Mouse (Mus musculus): ENCODE measurements around the gene Fbp1. TPM values are rescaled to one million over a fixed set of nuclear protein-coding genes. Genes with fewer than 3 reads are reported as not detected.

Fbp1 gene
- polyA plus RNA-seq, 2 experiments: 1.2 to 4.5 TPM

DNA sequence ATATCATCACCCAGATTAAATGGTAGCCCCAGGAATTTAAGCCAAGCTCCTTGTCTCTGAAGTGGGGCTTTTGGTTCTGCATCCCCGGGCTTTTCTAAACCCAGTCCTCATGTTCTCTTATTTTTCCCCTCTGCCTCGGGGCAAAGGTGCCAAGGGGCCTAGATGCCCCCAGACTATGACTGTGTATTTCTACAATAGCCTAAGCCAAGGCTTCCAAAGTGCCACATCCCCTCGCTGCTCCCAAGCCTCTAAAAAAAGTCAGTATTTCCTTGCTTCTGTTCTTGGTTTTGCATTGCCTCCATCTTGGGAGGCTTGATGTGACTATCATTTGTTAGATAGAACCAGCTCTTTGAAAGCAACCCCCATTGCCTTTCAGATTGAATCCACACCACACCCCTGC lies 3.5 kb downstream of the Fbp1 start:
- Histone ChIP-seq H3K9ac (replicated peaks) (no peak overlapping the region), H3K4me2 (ENCODE audit: low read depth) (no peak overlapping the region), H3K36me3 (replicated peaks; ENCODE audit: control insufficient read depth, insufficient read depth, low read depth) (no peaks in the 10 kb centered on the region), H3K27me3 (ENCODE audit: control insufficient read depth, insufficient read depth, low read length) (peaks cover 16% of the 10 kb centered on the region), H3K27ac (no peak overlapping the region), H3K4me1 (replicated peaks; ENCODE audit: control insufficient read depth in 2 of 2, insufficient read depth in 2 of 2, low read length in 1 of 2) (0 out of 4 replicates have a peak, but pooled peaks cover 0 to 2% of the 10 kb centered on the region in 2 experiments), H3K9me3 (ENCODE audit: control insufficient read depth, low read length) (no peaks in the 10 kb centered on the region), H3K4me3 (ENCODE audit: insufficient read depth in 1 of 2, low read depth in 2 of 2, low read length in 2 of 2) (no peak overlapping the region)
- 61% methylated on average over 3 of the region's 3 CpGs for WGBS (ENCODE audit: insufficient replicate concordance)
- TF ChIP-seq EP300 (IDR thresholded peaks at IDR 0.05; ENCODE audit: low read depth) (no peak), CTCF (IDR thresholded peaks at IDR 0.05; ENCODE audit: low read depth) (no peak)
- no peak for ATAC-seq (ENCODE audit: insufficient read depth)
- no peak for DNase-seq (ENCODE audit: low read depth in 3 of 3, low spot score in 3 of 3)

DNA sequence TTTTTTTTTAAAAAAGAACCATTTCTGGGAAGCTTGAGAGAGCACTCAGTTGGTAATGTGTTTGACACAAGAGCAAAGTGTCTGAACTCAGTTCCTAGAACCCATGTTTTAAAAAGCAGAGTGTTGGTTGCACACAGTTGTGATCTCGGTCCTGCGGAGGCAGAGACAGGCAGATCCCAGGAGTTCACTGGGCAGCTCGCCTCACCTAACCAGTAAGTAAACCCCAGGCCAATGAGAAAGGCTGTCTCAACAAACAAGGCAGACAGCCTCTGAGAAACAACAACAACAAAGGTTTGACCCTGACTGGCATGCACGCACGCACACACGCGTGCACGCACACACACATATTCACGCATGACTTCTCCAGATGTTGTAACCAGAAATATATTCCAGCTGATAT lies 4.2 kb downstream of the Fbp1 start:
- H3K9me3 ChIP-seq (ENCODE audit: control insufficient read depth, low read length): no peaks in the 10 kb centered on the region
- H3K27ac ChIP-seq: no peak overlapping the region
- no peak overlapping the region for H3K4me3 ChIP-seq (ENCODE audit: insufficient read depth in 1 of 2, low read depth in 2 of 2, low read length in 2 of 2)
- TF ChIP-seq CTCF (IDR thresholded peaks at IDR 0.05; ENCODE audit: low read depth): no peak
- no peak for TF ChIP-seq EP300 (IDR thresholded peaks at IDR 0.05; ENCODE audit: low read depth)
- H3K9ac ChIP-seq (replicated peaks): no peak overlapping the region
- 77% methylated on average over 9 of the region's 9 CpGs for WGBS (ENCODE audit: insufficient replicate concordance)
- no peak overlapping the region for H3K4me2 ChIP-seq (ENCODE audit: low read depth)
- no peak for ATAC-seq (ENCODE audit: insufficient read depth)
- H3K4me1 ChIP-seq (replicated peaks; ENCODE audit: control insufficient read depth in 2 of 2, insufficient read depth in 2 of 2, low read length in 1 of 2): 0 out of 4 replicates have a peak, but pooled peaks cover 0 to 2% of the 10 kb centered on the region in 2 experiments
- peaks cover 16% of the 10 kb centered on the region for H3K27me3 ChIP-seq (ENCODE audit: control insufficient read depth, insufficient read depth, low read length)
- H3K36me3 ChIP-seq (replicated peaks; ENCODE audit: control insufficient read depth, insufficient read depth, low read depth): no peaks in the 10 kb centered on the region
- no peak for DNase-seq (ENCODE audit: low read depth in 3 of 3, low spot score in 3 of 3)

- 60% methylated on average over 2 of the region's 2 CpGs for WGBS (ENCODE audit: insufficient replicate concordance)
- no peak for ATAC-seq (ENCODE audit: insufficient read depth)
These were observed 4.6 kb downstream of the Fbp1 start for GRCm38 (mm10) chr13:62883436-62883835.

GRCm38 (mm10) chr13:62882856-62883255 lies 5.2 kb downstream of the Fbp1 start:
- peaks cover 7% of the 10 kb centered on the region for H3K27me3 ChIP-seq (ENCODE audit: control insufficient read depth, insufficient read depth, low read length)
- no peak overlapping the region for H3K27ac ChIP-seq
- DNase-seq (ENCODE audit: low read depth in 3 of 3, low spot score in 3 of 3): no peak
- no peaks in the 10 kb centered on the region for H3K9me3 ChIP-seq (ENCODE audit: control insufficient read depth, low read length)
- ATAC-seq (ENCODE audit: insufficient read depth): no peak
- no peak overlapping the region for H3K4me3 ChIP-seq (ENCODE audit: insufficient read depth in 1 of 2, low read depth in 2 of 2, low read length in 2 of 2)
- H3K36me3 ChIP-seq (replicated peaks; ENCODE audit: control insufficient read depth, insufficient read depth, low read depth): no peaks in the 10 kb centered on the region
- 44% methylated on average over 5 of the region's 5 CpGs for WGBS (ENCODE audit: insufficient replicate concordance)
- no peak overlapping the region for H3K9ac ChIP-seq (replicated peaks)
- TF ChIP-seq CTCF (IDR thresholded peaks at IDR 0.05; ENCODE audit: low read depth) (no peak), EP300 (IDR thresholded peaks at IDR 0.05; ENCODE audit: low read depth) (no peak)
- H3K4me2 ChIP-seq (ENCODE audit: low read depth): no peak overlapping the region
- H3K4me1 ChIP-seq (replicated peaks; ENCODE audit: control insufficient read depth in 2 of 2, insufficient read depth in 2 of 2, low read length in 1 of 2): 0 out of 4 replicates have a peak, but pooled peaks cover 0 to 2% of the 10 kb centered on the region in 2 experiments

More at GRCm38 (mm10) chr13:62883436-62883835, 4.6 kb downstream of the Fbp1 start:
- H3K4me3 ChIP-seq (ENCODE audit: insufficient read depth in 1 of 2, low read depth in 2 of 2, low read length in 2 of 2): no peak overlapping the region
- H3K9me3 ChIP-seq (ENCODE audit: control insufficient read depth, low read length): no peaks in the 10 kb centered on the region
- no peak overlapping the region for H3K4me2 ChIP-seq (ENCODE audit: low read depth)
- H3K27me3 ChIP-seq (ENCODE audit: control insufficient read depth, insufficient read depth, low read length): peaks cover 13% of the 10 kb centered on the region
- DNase-seq (ENCODE audit: low read depth in 3 of 3, low spot score in 3 of 3): no peak
- no peak overlapping the region for H3K9ac ChIP-seq (replicated peaks)
- H3K4me1 ChIP-seq (replicated peaks; ENCODE audit: control insufficient read depth in 2 of 2, insufficient read depth in 2 of 2, low read length in 1 of 2): 0 out of 4 replicates have a peak, but pooled peaks cover 0 to 2% of the 10 kb centered on the region in 2 experiments
- no peak for TF ChIP-seq EP300 (IDR thresholded peaks at IDR 0.05; ENCODE audit: low read depth)
- H3K36me3 ChIP-seq (replicated peaks; ENCODE audit: control insufficient read depth, insufficient read depth, low read depth): no peaks in the 10 kb centered on the region
- H3K27ac ChIP-seq: no peak overlapping the region

GRCm38 (mm10) chr13:62881336-62881735 lies 6.7 kb downstream of the Fbp1 start:
- TF ChIP-seq CTCF (IDR thresholded peaks at IDR 0.05; ENCODE audit: low read depth) (no peak), EP300 (IDR thresholded peaks at IDR 0.05; ENCODE audit: low read depth) (no peak)
- H3K27ac ChIP-seq: no peak overlapping the region
- no peak for ATAC-seq (ENCODE audit: insufficient read depth)

More at GRCm38 (mm10) chr13:62881336-62881735, 6.7 kb downstream of the Fbp1 start:
- Histone ChIP-seq H3K4me1 (replicated peaks; ENCODE audit: control insufficient read depth in 2 of 2, insufficient read depth in 2 of 2, low read length in 1 of 2) (0 out of 4 replicates have a peak, but pooled peaks cover 0 to 2% of the 10 kb centered on the region in 2 experiments), H3K9me3 (ENCODE audit: control insufficient read depth, low read length) (no peaks in the 10 kb centered on the region), H3K27me3 (ENCODE audit: control insufficient read depth, insufficient read depth, low read length) (no peaks in the 10 kb centered on the region), H3K4me3 (ENCODE audit: insufficient read depth in 1 of 2, low read depth in 2 of 2, low read length in 2 of 2) (no peak overlapping the region), H3K9ac (replicated peaks) (no peak overlapping the region), H3K36me3 (replicated peaks; ENCODE audit: control insufficient read depth, insufficient read depth, low read depth) (no peaks in the 10 kb centered on the region), H3K4me2 (ENCODE audit: low read depth) (no peak overlapping the region)
- 64% methylated on average over 9 of the region's 9 CpGs for WGBS (ENCODE audit: insufficient replicate concordance)
- no peak for DNase-seq (ENCODE audit: low read depth in 3 of 3, low spot score in 3 of 3)

Data from liver, embryonic 14.5 days (tissue).